Mouse (Mus musculus) neural tube, embryonic 13.5 days (tissue): ENCODE data around the gene E2f4. TPM values are rescaled to one million over a fixed set of nuclear protein-coding genes. Genes with fewer than 3 reads are reported as not detected.
A peak's percentile ranks its signal among the peaks of the same experiment; 100 is the strongest.

Experiments used
- ATAC-seq: fragments of 200-750 bp; cut with Nextera tagmentation; 2 replicates; pipeline ENCODE4 v1.8.0; 2017; ENCODE audit warnings: low read depth, mild to moderate bottlenecking, moderate TSS enrichment, moderate library complexity
- H3K27ac ChIP-seq: fragments of 300-500 bp; sonication (generic); replicated peaks from 2 replicates; pipeline ENCODE4 v1.5.1; 2015; ENCODE audit warnings: moderate library complexity, mild to moderate bottlenecking, inconsistent platforms
- H3K27me3 ChIP-seq: fragments of 300-500 bp; sonication (generic); 2 replicates; pipeline ENCODE4 v1.6.1; 2015; ENCODE audit warnings: mild to moderate bottlenecking, inconsistent platforms
- H3K36me3 ChIP-seq: fragments of 300-500 bp; sonication (generic); 2 replicates; pipeline ENCODE4 v1.6.1; 2015; ENCODE audit warnings: mild to moderate bottlenecking, inconsistent platforms
- H3K4me1 ChIP-seq: fragments of 300-500 bp; sonication (generic); replicated peaks from 2 replicates; pipeline ENCODE4 v1.6.1; 2015; ENCODE audit warnings: inconsistent platforms
- H3K4me2 ChIP-seq: fragments of 300-500 bp; sonication (generic); 2 replicates; pipeline ENCODE4 v1.6.1; 2015; ENCODE audit warnings: inconsistent platforms, mild to moderate bottlenecking, moderate library complexity
- H3K4me3 ChIP-seq: fragments of 300-500 bp; sonication (generic); 2 replicates; pipeline ENCODE4 v1.5.1; 2015; ENCODE audit warnings: mild to moderate bottlenecking, inconsistent platforms
- H3K9ac ChIP-seq: fragments of 300-500 bp; sonication (generic); 2 replicates; pipeline ENCODE4 v1.6.1; 2015; ENCODE audit warnings: moderate library complexity, mild to moderate bottlenecking, inconsistent platforms
- H3K9me3 ChIP-seq: fragments of 300-500 bp; sonication (generic); 2 replicates; pipeline ENCODE4 v1.6.1; 2016; ENCODE audit warnings: inconsistent platforms
- WGBS: fragments of 180-500 bp; shearing (Covaris S2); methylation state at CpG from one replicate; pipeline ENCODE4 v1.1.7; 2015; 5-methylcytosine and 5-hydroxymethylcytosine counted together
- polyA plus RNA-seq: library from polyadenylated mRNA; unstranded; fragments of >200 nt; fragmentation: Nextera tagmentation; extraction: Ambion mirVana; gene quantifications from 2 replicates; pipeline ENCODE4 v1.2.1, GENCODE M21; 2015

Gene E2f4
- 49.3 and 51.8 TPM in 2 replicates for polyA plus RNA-seq

- Histone ChIP-seq H3K9ac (peak within 1 kb of the TSS; percentile 96), H3K27ac (peak within 1 kb of the TSS; percentile 67), H3K4me3 (peak within 1 kb of the TSS; percentile 98), H3K9me3 (no peaks in the 10 kb centered on the region), H3K4me2 (peak within 1 kb of the TSS; percentile 99), H3K36me3 (peaks cover 32% of the 10 kb centered on the region), H3K27me3 (peaks cover 7% of the 10 kb centered on the region), H3K4me1 (peaks cover 21% of the 10 kb centered on the region)
- WGBS = under 1% methylated on average over 58 of the region's 58 CpGs
- peak; percentile 91 for ATAC-seq
These were observed at the start of gene E2f4 for GRCm38 (mm10) chr8:105297511-105298192. Gene E2f4 (plus strand): TSS chr8:105297663.

DNA sequence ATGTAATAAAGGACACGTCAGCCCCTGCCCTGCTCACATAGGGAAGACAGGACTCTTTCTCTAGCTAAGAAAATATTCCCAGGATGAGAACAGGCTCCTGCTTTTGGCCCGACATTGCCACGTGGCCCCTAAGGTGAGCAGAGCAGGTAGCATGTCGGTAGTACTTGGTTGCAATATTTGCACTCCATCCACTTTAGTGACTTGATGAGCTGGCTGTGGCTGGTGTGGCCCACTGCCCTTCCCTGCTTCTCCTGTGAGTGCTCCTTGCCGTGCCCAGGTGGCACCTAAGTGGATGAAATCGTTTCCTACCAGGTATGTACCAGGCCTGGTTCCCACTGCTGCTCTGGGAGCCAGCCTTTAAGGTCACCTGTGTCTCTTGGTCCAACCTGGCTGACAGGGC is 45.5 kb upstream of the E2f4 start:
- Histone ChIP-seq H3K27ac (no peak overlapping the region), H3K9me3 (no peaks in the 10 kb centered on the region), H3K4me1 (peaks cover 18% of the 10 kb centered on the region), H3K36me3 (peaks cover 61% of the 10 kb centered on the region), H3K4me3 (no peak overlapping the region), H3K9ac (no peak overlapping the region), H3K4me2 (no peak overlapping the region), H3K27me3 (peaks cover 23% of the 10 kb centered on the region)
- no peak for ATAC-seq
- 95% methylated on average over 6 of the region's 6 CpGs for WGBS

- no peak for ATAC-seq
- no peak overlapping the region for H3K9ac ChIP-seq
- H3K9me3 ChIP-seq = no peaks in the 10 kb centered on the region
- peaks cover 18% of the 10 kb centered on the region for H3K4me1 ChIP-seq
- WGBS = 89% methylated on average over 10 of the region's 10 CpGs
- no peak overlapping the region for H3K27ac ChIP-seq
- H3K4me2 ChIP-seq = 0 out of 2 replicates have a peak overlapping the region, but pooled peaks have one; percentile 96
- peaks cover 30% of the 10 kb centered on the region for H3K27me3 ChIP-seq
- no peak overlapping the region for H3K4me3 ChIP-seq
- peaks cover 51% of the 10 kb centered on the region for H3K36me3 ChIP-seq
These were observed 44.6 kb upstream of the E2f4 start for GRCm38 (mm10) chr8:105252680-105253537.

GRCm38 (mm10) chr8:105253766-105254151 is 43.7 kb upstream of the E2f4 start:
- Histone ChIP-seq H3K27ac (peak overlapping the region; percentile 55; the same call in 1 of the 2 replicates), H3K27me3 (peaks cover 39% of the 10 kb centered on the region), H3K4me2 (peak overlapping the region; percentile 96), H3K4me1 (peaks cover 21% of the 10 kb centered on the region), H3K4me3 (peak overlapping the region; percentile 61), H3K36me3 (peaks cover 43% of the 10 kb centered on the region), H3K9ac (peak overlapping the region; percentile 79), H3K9me3 (no peaks in the 10 kb centered on the region)
- 30% methylated on average over 20 of the region's 20 CpGs for WGBS
- peak; percentile 45; the same call in 1 of the 2 replicates for ATAC-seq

GRCm38 (mm10) chr8:105254152-105254965 is 43.1 kb upstream of the E2f4 start:
- Histone ChIP-seq H3K4me3 (peak overlapping the region; percentile 61), H3K27ac (peak overlapping the region; percentile 55), H3K9me3 (no peaks in the 10 kb centered on the region), H3K36me3 (peaks cover 37% of the 10 kb centered on the region), H3K9ac (peak overlapping the region; percentile 79), H3K4me2 (peak overlapping the region; percentile 96), H3K4me1 (peaks cover 27% of the 10 kb centered on the region), H3K27me3 (peaks cover 45% of the 10 kb centered on the region)
- under 1% methylated on average over 74 of the region's 74 CpGs for WGBS
- peak; percentile 80 for ATAC-seq

DNA sequence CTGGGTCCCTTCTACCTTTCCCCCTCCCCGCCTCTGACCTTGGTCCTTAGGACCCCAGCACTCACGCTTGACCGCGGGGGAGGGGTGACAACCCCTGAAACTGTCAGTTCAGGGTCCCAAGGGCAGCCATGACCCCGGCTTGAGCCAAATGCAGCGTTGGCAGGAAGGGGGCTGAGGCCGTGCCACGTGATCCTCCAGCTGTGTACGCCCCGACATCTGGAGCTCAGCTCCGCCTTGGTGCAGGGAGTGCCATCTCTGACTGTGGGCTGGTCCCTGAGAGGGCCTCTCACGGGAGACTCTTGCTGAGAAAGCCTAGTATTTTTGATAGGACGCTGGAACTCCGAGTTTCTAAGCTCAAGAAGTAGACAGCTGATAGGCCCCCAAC is 42.5 kb upstream of the E2f4 start, which contains the start of gene B3gnt9:
Gene B3gnt9, minus strand, starts transcription at position 188 of the 385 bp plus-strand sequence.
- H3K9me3 ChIP-seq = no peaks in the 10 kb centered on the region
- peak; percentile 21; the same call in 1 of the 2 replicates for ATAC-seq
- H3K4me3 ChIP-seq = peak within 1 kb of the TSS; percentile 61
- peak within 1 kb of the TSS; percentile 79 for H3K9ac ChIP-seq
- H3K4me2 ChIP-seq = peak within 1 kb of the TSS; percentile 96
- H3K4me1 ChIP-seq = peaks cover 33% of the 10 kb centered on the region
- peaks cover 51% of the 10 kb centered on the region for H3K27me3 ChIP-seq
- peak within 1 kb of the TSS; percentile 55 for H3K27ac ChIP-seq
- WGBS = 3% methylated on average over 14 of the region's 14 CpGs
- H3K36me3 ChIP-seq = peaks cover 31% of the 10 kb centered on the region

GRCm38 (mm10) chr8:105257318-105258114 is 39.9 kb upstream of the E2f4 start:
- WGBS = 67% methylated on average over 7 of the region's 7 CpGs
- Histone ChIP-seq H3K27ac (no peak overlapping the region), H3K4me3 (no peak overlapping the region), H3K27me3 (peaks cover 74% of the 10 kb centered on the region), H3K9me3 (no peaks in the 10 kb centered on the region), H3K9ac (no peak overlapping the region), H3K4me2 (no peak overlapping the region), H3K4me1 (peaks cover 35% of the 10 kb centered on the region), H3K36me3 (0 out of 2 replicates have a peak, but pooled peaks cover 7% of the 10 kb centered on the region)
- ATAC-seq = no peak

- ATAC-seq = peak; percentile 43
- H3K27me3 ChIP-seq = peaks cover 89% of the 10 kb centered on the region
- no peak overlapping the region for H3K27ac ChIP-seq
- peak overlapping the region; percentile 38 for H3K4me3 ChIP-seq
- H3K36me3 ChIP-seq = no peaks in the 10 kb centered on the region
- peak overlapping the region; percentile 59 for H3K9ac ChIP-seq
- no peaks in the 10 kb centered on the region for H3K9me3 ChIP-seq
- H3K4me2 ChIP-seq = peak overlapping the region; percentile 78
- WGBS = 2% methylated on average over 55 of the region's 55 CpGs
- peaks cover 32% of the 10 kb centered on the region for H3K4me1 ChIP-seq
These were observed 38.3 kb upstream of the E2f4 start for GRCm38 (mm10) chr8:105258911-105259720.

GRCm38 (mm10) chr8:105259721-105260320 is 37.6 kb upstream of the E2f4 start:
- ATAC-seq = peak; percentile 55
- Histone ChIP-seq H3K4me1 (peaks cover 29% of the 10 kb centered on the region), H3K9ac (peak overlapping the region; percentile 59), H3K27me3 (peaks cover 92% of the 10 kb centered on the region), H3K4me3 (peak overlapping the region; percentile 38), H3K36me3 (no peaks in the 10 kb centered on the region), H3K4me2 (peak overlapping the region; percentile 78), H3K27ac (no peak overlapping the region), H3K9me3 (no peaks in the 10 kb centered on the region)
- 3% methylated on average over 30 of the region's 30 CpGs for WGBS
